Mouse (Mus musculus): ENCODE measurements at regions not wholly inside any gene's neighbourhood (a gene's known extent, or its start where the extent isn't known, plus 50 kb on each side); places are given as distances from the start of the nearest gene placed in this dataset.

DNA sequence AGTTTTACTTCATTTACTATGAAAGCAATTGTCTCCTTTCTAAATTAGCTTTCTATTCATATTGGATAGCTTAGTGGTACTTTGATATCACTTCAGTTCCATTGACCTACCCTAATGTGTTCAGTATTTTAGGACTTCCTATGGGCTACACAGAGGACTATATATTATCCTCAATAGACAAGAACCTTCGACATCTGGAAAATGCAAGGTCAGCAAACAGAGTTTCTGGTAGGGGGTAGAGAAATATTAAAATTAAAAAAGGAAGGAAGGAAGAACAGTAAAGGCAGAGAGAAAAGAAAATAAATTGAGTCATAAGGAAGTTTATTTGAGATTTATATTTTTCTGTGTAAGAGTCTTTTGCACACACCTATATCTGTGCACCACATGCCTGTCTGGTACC, 107.4 kb upstream of the Insig1 start:
- no peak for DNase-seq (ENCODE audit: low spot score in 2 of 2)

DNA sequence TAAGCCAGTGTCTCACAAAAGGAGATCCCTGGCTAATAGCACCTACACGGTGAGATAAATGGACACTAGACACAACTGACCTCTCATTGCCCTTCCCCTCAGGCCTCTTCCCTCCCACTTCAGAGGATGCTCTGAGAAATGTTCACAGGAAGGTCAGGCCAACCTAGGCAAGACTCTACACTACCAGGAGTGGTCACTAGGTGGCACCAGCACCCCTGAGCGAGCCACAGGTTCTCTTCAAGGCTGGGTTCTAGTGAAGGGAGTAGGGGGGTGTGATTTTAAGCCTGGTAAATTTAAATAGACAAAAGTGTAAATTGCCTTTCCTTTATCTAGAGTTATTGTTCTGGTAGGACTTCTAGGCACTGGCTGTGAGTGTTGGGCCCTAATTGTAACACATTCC, 76.0 kb upstream of the Insig1 start:
- peak; percentile 30 to 62 for DNase-seq (ENCODE audit: low spot score in 2 of 2)

DNA sequence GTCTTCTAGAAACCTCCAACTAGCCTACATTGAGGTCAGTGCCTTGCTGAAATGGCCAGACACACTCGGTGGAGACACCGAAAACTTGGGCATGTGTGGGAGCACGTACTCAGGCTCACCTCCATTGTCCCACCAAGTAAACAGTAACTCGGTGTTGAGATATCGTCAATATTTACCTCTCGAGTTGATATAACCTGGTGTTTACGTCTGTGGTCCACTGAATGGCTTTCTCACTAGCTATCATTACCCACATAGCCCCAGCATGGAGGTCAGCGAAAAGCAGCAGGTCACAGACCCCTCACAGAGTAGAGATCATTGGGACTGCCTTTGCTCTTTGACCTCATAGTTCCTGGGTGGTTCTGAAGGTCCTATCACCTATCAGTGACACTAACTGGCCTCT, 73.4 kb upstream of the Insig1 start:
- DNase-seq (ENCODE audit: low spot score in 2 of 2), result no peak

DNA sequence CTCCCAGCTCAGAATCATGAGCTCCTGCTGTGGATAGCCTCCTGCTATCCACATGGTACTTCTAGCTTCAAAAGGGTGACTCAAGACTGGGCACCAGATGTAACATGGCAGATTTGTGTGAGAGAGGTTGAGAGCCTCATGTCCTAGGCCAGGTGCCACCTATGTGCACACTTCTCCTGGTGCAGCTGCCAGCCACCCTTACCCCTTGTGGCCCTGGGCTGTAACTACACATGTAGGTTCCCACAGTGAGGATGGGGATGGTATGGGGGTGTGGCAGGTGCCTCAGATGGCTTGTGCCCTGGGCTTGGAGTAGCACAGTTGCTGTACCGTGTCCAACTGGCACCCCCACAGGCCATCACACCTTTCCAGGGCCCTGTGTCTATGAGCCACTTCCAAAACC, 68.2 kb upstream of the Insig1 start:
- no peak for DNase-seq (ENCODE audit: low spot score in 2 of 2)

DNA sequence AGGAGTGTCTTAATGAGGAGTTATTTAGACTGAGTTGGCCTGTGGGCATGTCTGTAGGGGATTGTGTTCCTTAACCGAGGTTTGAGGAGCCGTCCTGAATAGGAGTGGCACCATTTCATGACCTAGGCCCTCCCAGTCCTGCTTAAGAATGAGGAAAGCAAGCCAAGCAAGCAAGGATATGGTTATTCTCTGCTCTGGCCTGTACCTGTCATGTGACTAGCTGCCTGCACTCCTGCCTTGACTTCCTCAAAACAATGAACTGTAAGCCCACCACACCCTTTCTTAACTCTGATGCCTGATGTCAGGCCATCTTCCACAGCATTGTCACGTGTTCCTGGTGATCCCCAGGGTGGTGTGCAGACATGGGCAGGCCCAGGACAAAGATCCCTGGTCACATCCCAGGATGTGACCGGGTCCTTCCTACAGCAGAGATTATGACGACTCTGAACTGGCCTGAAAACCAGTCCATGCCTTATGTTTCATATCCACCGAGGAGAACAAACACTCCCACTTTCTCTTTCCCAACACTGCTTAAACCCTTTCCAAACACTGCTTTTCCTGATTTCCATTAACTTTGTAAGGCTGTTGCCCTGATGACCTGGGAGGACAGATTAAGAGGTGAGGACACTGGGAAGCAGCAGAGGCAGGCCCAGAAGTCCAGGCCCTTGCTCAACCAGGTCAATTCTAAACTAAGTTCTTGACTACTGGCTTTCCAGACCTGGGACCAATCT, 67.2 kb upstream of the Insig1 start:
- DNase-seq (ENCODE audit: low spot score in 2 of 2), result peak in 1 of 2 experiments; percentile 13

DNA sequence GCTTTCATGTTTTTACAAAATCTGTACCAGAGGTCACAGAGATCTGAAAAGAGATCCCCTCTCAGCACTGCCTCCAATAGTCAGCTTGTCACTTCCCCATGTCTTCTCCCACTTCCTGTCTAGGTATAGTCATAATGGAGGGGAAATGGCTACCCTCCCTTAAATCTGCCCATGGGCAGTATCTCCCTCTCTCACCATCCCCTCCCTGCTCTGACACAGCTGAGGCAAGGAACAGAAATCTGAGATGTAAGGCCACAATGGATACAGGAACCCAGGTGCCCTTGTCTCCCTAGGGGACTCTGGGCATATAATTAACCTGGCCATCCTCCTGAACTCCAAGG, 66.7 kb upstream of the Insig1 start:
- no peak for DNase-seq (ENCODE audit: low spot score in 2 of 2)

DNA sequence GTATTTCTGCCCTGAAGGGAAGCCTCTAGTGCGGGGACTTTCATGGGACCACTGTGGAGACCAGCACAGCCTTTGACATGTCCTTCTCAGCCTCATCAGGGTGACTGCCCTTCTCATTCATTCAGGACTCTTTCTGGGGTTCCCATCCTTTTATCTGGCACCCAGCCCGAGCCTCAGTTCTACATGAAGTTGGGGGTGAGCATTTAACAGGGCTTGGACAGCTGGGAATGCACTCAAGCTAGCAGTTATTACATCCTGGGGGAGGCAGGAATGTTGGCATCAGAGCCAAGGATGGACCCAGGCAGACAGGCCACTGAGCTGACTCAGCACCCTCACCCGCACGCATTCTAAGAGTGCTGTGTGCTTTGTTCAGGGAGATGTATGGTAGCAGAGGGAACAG, 61.8 kb upstream of the Insig1 start:
- no peak for DNase-seq (ENCODE audit: low spot score in 2 of 2)

DNA sequence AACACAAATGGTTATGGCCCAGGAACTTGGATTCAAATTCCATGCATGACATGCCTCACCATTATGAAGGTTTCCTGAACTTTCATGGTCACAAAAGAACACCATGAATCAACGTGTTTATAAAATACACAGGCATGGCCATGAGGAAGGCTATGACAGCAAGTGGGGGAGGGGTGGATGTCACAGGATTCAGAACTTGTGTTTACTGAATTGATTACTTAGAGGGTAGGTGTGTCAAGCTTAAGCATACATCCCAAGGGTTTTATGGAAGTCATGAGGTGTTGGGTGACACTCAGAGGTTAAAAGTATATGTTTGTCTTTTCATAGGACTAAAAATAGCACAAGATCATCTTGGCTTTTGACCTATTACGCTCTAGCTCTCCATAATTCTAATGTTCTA, 61.3 kb upstream of the Insig1 start:
- DNase-seq (ENCODE audit: low spot score in 2 of 2), result no peak

DNA sequence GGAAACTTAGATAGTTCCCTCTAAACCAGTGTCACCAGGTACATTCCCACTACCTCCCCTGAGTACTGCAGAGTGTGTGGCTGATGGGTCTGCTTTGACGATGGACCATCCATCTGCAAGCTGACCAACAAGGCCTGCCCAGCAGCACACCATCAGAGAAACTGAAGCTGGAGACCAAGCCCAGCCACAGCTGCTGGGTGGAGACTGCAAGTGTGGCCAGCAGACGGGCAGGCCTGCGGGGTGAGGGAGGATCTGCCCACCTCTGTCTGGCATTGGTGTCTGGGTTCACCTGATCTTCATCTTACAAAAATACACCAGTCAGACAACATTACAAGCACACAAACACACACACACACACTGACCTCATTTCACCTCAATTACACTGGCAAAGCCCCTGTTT, 60.6 kb upstream of the Insig1 start:
- DNase-seq (ENCODE audit: low spot score in 2 of 2), result no peak

DNA sequence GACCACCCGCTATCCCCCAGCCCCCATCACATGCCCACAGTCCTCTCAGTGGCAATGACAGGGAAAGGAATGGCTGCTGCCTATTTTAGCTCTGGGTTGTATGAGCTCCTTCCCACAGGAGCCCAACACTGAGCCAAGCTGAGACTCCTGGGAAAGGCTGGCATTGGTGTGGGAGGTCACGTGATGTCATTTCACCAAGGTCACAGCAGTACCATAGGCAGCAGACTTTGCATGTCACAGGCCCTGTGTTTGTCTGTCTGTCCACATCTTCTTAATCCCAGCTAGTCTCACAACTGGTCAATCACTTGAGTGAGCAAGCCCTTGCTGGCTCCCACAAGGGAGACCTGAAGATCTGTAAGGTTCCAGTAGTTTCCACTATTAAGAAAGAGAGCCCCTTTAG, 58.7 kb upstream of the Insig1 start:
- DNase-seq (ENCODE audit: low spot score in 2 of 2), result no peak

DNA sequence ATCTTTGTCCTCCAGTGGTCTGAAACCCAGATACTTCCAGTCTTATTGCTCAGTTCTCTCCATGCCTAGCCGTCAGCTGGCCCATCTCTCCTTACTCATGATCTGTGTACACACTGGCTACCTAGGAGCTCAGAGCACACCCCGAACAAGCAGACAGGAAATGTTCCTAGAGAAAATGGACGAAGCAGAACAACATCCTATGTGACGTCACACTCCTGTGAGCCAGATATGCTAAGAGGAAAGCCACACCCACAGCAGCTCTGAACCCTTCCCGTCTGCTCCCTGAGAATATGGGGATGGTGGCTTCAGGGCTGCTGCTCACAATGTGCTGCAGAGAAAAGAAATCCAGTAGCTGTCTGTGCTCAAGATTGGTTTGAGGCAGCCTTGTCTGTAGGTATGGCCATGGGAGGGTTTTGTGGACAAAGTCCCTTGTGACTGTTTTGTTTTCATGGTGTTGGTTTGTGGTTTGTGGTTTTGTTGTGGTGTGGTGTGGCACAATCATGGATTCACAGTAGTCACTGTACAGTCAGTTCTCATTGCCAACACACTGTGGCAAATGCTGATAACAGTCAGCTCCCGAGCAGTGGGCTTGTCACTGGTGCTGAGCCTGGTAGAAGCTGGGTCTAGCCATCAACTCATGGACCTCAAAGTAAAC, 57.4 kb upstream of the Insig1 start:
- no peak for DNase-seq (ENCODE audit: low spot score in 2 of 2)

DNA sequence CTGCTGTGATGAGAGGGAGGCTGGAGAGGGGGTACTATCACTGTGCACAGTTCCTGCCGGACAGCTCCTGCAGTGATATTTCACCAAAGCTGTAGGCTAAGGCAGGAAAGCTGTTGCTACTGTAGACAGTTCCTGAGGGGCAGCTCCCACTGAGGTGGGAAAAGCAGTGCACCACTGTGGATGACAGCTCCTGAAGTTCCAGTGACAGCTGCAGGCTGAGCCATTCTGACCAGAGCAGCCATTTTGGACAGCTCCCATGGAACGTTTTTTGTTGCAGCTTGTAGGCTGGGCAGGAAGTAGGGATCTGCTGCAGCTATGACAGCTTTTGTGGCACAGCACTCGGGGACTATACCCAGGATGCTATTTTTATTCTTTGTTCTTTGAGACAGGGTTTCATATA, 51.3 kb upstream of the Insig1 start:
- no peak for DNase-seq (ENCODE audit: low spot score in 2 of 2)

Data from heart, adult 9 months (tissue).